Mouse (Mus musculus): ENCODE measurements around the gene Timm10. TPM values are rescaled to one million over a fixed set of nuclear protein-coding genes. Genes with fewer than 3 reads are reported as not detected.
"Not testable (repeated sequence)": the region's sequence is repeated elsewhere in the genome, so short reads cannot be mapped to it uniquely, and the experiment has no call there.

The Timm10 gene
- total RNA-seq (2017), result 11.3 to 21.0 TPM (median 16.2 TPM) in 3 replicates

DNA sequence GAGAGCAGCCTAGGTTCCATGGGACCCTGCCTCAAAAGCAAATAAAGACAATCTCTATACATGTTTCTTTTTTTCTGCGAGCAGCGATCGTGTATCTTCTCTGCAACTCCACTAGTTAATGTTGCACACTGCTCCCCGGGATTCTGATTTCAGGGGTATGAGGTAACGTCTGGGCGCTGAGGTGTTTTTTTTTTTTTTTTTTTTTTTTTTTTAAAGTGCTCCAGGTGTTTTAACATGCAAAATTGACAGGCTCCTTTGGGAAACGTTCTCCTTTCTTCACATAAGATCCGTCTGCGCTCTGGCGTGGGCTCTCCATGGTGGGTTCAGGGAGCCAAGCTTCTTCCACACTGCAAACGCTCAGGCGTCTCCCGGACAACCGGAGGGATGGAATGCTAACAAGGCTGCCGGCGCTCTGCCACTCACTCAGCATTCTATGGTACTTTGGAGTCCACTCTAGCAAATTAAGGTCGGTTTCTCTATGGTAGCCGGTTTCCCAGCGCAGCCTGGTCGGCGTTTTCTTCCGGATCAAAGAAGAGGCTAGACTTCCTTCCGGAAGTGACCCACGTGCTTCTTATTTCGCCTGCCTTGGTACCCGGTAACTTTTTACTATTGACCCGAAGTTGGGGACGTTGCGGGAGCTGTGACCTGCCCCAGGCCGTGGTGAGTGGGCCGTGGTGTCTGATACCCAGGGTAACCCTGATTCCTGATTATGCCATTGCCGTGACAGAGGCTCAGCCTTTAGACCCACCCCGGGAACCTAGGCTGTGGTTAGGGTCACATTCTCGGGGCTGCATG is at the start of gene Timm10:
TSS of gene Timm10 (plus strand) at position 510 of the 795 bp plus-strand sequence.
- ATAC-seq (replicated peaks; ENCODE audit: insufficient number of reproducible peaks, low FRiP score, low TSS enrichment, poor library complexity, severe bottlenecking), result peak; percentile 93

DNA sequence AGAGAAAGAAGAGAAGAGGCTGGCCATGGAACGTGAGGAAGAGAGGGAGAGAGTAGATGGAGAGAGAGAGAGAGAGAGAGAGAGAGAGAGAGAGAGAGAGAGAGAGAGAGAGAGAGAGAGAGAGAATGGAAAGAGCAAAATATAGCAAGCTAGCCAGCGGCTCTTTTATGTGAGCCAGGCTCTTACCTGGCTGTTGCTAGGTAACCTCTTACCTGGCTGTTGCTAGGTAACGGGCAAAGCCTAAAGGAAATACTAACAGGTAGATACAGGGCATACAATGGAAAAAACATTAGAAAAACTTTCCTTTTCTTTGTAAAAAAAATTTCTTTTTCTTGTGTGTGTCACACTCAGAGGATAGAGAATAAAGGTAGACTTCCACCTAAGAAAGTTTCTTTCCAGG is 49.1 kb upstream of the Timm10 start:
- no peak for ATAC-seq (replicated peaks; ENCODE audit: insufficient number of reproducible peaks, low FRiP score, low TSS enrichment, poor library complexity, severe bottlenecking)

DNA sequence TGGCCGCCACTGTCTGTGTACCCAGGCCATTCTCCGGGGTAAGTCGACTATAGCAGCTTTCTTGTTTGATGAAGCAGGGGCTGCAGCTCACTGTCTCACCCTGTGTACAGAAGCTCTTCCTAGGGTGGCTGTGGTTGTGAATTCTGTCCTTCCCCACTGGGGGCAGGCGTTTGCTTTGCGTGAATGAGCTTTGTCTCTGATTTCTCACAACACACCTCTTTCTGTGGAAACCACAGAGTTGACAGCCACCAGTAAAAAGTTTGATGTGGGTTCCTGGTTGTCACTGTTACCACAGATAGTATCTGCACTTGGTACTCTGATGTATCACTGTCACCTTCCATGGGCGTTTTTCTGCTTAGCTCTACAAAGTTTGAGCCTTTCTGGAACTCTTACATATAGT is 47.6 kb upstream of the Timm10 start:
- ATAC-seq (replicated peaks; ENCODE audit: insufficient number of reproducible peaks, low FRiP score, low TSS enrichment, poor library complexity, severe bottlenecking), result peak; percentile 53

DNA sequence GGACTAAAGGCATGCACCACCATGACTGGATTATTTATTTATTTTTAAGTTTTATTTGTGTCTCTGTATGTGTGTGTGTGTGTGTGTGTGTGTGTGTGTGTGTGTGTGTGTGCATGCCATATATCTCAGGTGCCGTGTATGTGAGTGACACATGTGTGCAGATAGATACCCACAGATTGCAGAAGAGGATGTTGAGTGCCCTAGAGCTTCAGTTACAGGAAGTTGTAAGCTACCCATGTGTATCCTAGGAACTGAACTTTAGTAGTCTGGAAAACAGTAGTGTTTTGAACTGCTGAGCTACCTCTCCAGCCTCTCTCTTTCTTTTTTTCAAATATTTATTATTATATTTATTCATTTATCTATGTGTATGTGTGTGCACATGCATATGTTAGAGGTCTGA is 43.5 kb upstream of the Timm10 start:
- ATAC-seq (replicated peaks; ENCODE audit: insufficient number of reproducible peaks, low FRiP score, low TSS enrichment, poor library complexity, severe bottlenecking), result no peak

DNA sequence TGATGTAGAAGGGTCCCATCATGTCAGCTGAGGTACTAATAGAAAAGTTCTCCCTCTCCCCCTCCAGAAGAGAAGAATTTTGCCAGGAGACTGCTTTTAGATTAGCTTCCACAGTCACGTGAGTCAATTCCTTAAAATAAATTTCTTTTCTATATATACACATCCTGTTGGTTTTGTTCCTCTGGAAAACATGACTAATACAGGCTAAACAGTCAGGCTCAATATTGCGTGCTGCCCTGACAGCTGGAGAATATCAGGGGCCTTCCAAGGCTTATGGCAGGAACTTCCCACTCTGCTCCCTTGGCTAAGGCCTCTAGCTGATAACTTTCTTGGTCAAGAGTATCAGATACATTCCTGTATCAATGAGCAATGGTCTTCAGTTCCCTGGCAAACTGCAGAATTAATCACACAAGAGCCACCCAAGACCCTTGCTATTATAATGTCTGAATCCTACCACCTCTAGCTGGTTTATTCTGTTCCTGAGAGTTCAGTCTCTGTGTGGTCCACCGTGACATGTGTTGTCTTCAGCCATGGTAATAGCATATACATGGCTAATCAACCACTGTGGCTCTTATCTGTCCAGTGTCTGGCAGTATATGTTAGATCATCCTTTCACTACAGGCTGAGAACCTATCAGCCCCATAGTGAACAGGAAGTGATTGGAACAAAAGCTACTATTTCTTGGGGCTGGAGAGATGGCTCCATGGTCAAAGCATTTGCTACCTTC is 42.8 kb upstream of the Timm10 start:
- no peak for ATAC-seq (replicated peaks; ENCODE audit: insufficient number of reproducible peaks, low FRiP score, low TSS enrichment, poor library complexity, severe bottlenecking)

DNA sequence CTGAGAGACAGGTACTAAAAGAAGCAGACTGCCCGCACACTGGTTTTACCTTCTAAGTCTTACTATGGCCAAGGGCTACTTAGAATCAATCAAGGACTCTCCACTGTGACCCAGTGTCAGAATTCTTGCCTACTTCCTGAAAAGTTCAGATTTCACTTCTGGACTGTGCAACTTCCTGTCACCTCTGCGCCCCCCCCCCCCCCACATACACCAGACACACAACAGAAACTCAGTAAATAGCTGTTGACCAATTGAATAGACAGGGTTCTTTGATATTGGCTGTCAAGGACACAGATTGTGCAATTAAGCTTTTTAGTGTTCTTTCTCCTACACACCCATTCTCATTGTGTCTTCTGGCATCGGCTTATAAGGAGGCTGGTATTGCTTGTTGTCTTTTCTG is 38.5 kb upstream of the Timm10 start:
- no peak for ATAC-seq (replicated peaks; ENCODE audit: insufficient number of reproducible peaks, low FRiP score, low TSS enrichment, poor library complexity, severe bottlenecking)

DNA sequence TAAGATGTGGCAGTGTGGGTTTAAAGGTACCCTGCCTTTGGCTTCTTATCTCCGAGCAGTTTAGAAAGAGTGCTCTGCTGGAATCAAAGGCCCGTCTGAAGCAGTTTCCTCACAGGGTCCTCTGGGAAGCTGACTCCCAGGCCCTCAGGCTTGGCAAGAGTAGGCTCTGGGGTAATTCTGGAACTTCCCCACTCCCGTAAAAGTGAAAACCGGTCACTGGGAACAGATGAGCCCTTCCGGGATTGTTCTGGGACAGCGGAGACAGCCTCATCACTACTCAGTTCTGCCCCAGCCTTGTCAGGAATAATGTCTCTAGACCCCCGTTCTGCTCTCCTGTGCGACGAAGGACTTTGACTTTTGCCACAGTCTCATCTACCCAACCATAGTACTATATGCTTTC is 36.4 kb upstream of the Timm10 start:
- no peak for ATAC-seq (replicated peaks; ENCODE audit: insufficient number of reproducible peaks, low FRiP score, low TSS enrichment, poor library complexity, severe bottlenecking)

DNA sequence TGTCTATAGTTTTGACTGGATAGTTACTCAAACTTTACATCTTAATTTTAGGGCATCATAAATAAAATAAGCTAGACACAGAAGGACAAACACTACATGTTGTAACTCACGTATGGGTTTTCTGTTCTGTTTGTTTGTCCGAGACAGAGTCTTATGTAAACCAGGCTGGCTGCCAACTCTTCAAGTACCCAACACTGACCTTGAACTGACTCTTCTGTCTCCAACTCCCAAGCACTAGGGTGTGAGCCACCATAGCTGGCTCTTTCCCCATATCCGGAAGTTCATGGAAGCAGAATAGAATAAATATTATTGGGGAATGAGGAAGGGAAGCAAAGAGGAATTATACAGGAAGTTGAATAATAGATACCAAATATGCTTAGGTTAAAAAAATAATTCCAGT is 34.3 kb upstream of the Timm10 start:
- no peak for ATAC-seq (replicated peaks; ENCODE audit: insufficient number of reproducible peaks, low FRiP score, low TSS enrichment, poor library complexity, severe bottlenecking)

DNA sequence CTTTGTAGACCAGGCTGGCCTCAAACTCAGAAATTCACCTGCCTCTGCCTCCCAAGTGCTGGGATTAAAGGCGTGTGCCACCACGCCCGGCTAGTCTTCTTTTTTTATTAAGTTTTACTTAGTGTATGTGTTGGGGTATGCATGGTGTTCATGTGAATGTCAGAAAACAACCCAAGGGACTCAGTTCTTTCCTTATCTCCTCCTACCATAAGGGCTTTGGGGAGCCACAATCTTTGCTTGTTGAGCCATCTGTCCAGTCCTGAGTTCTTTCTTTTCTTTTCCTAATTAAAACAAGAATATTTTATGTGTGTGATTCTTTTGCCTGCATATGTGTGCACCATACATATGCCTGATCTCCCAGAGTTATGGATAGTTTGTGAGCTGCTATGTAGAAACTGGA is 33.6 kb upstream of the Timm10 start:
- ATAC-seq (replicated peaks; ENCODE audit: insufficient number of reproducible peaks, low FRiP score, low TSS enrichment, poor library complexity, severe bottlenecking), result no peak

DNA sequence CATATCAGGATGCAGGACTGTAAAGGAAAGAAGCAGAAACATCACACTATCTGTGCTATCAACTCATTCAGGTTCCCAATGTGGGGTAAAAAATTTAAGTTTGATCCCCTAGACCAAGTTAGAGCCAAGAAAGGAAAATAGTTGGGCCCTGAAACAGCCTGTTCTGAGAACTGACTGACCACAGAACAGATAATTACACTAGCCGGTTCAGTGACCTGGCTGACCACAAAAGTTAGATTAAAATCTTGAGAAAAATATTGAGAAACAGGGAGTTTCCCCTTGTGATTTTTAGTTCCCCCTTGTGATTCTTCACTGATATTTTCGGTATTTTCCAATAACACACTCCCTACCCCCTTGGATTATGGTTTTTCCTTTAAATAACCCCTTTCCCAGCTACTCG is 32.9 kb upstream of the Timm10 start:
- no peak for ATAC-seq (replicated peaks; ENCODE audit: insufficient number of reproducible peaks, low FRiP score, low TSS enrichment, poor library complexity, severe bottlenecking)

DNA sequence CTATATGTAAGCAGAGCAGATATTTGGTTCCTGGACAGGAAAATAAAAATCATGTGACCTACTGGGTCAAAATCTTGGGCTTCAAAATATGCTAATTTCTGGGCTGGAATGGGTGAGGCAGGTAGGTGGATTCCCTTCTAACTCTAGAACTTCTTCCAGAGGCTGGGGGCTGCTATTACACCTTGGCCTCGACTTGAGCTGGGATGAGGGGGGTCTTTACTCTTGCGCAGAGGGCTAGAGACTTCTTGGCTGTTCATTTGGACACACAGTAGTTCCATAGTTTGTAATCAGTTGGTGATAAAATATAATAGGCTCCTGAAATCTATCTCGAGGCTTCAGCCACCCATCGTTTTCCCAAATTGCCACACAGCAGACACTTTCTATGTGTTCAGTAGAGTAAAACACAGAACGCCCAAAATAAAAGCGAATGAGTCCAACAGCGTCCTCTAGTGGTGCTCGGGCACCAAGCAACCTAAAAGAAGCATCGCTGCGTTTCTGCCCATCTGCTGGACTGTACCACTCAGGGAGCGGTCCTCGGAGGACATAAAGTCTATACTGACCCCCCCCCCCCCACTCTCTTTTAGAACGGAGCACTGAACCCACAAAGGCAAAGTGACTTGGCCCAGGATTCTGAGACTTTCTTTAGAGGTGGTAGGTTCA is 28.8 kb upstream of the Timm10 start:
- 0 out of 2 replicates have a peak, but pooled peaks have one; percentile 42 for ATAC-seq (replicated peaks; ENCODE audit: insufficient number of reproducible peaks, low FRiP score, low TSS enrichment, poor library complexity, severe bottlenecking)

DNA sequence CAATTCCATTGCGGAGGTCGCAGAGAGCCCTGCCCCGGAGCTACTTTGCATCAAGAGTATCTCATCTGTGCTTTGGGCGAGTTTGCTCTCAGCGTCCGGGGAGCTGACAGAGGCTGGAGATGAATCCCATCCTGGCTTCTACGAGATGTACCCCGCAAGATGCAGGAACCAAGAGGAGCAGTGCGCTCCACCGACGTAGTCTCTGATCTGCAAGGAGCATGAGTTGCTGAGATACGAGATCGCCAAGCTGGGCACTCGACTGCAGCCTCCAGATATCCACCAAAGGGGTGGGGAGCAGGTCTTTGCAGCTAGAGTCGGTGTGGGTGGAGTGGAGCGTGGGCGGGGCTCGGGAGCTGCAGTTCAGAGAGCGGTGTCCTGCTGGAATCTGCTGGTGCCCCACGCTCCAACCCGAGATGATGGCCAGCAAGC is 28.3 kb upstream of the Timm10 start, which contains the start of gene Ube2l6:
TSS of gene Ube2l6 (plus strand) at position 336 of the 429 bp plus-strand sequence.
- peak; percentile 37 for ATAC-seq (replicated peaks; ENCODE audit: insufficient number of reproducible peaks, low FRiP score, low TSS enrichment, poor library complexity, severe bottlenecking)

DNA sequence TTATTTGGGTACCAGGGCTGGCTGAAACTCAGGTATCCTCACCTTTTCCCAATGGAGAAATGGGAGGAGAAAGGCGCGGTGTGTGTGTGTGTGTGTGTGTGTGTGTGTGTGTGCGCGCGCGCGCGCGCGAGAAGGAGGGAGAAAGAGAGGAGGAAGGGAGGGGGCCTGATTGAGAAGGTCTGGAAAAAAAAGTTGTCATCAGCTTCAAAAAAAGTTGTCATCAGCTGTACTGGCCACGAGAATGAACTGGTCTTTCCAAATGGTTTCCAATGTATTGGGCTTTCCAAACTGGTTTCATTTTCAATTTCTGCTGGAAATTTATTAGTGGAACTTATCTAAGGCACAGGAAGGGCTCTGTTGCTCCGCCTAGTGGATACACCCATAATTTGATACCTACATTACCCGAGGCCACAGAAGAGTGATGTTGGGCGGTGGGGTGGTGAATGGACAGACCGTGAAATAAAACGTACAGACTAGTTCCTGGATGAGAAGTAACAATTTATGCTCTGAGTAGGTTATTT is 27.7 kb upstream of the Timm10 start:
- peak; percentile 65 for ATAC-seq (replicated peaks; ENCODE audit: insufficient number of reproducible peaks, low FRiP score, low TSS enrichment, poor library complexity, severe bottlenecking)

DNA sequence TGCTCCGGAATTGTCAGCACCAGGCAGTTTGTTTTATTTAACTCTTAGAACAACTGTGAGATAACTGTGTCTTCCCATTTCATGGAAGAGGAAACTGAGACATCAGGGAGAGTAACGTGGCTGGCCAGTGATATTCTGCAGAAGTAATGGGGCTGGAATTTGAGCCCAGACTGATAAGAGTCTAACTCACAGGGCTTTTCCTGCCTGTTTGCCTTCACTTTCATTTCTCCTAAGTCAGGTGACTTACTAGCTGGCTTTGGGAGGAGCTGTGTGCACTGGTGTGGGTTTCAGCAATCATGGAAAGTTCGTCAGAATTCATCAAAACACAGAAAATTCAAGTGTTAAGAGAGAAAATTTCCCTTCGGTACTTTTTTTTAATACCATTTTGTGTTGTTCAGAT is 26.5 kb upstream of the Timm10 start:
- ATAC-seq (replicated peaks; ENCODE audit: insufficient number of reproducible peaks, low FRiP score, low TSS enrichment, poor library complexity, severe bottlenecking), result no peak

DNA sequence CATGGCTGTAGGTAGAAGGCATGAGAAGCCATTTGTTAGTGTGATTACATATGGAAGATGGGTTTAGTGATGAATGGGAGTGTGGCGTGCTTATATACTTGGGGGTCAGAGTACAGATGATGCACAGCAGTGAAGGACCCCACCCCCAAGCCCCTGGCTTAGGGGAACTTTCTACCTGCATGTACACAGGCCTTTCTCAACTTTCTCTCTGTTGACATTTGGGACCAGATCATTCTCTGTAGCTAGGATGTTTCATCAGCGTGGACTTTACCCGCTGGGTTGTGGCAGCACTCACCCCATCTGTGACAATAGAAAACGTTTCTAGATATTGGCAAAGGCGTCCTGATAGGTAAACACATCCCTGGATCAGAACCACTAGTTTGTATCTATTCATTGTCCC is 25.6 kb upstream of the Timm10 start:
- not testable (repeated sequence) for ATAC-seq (replicated peaks; ENCODE audit: insufficient number of reproducible peaks, low FRiP score, low TSS enrichment, poor library complexity, severe bottlenecking)

DNA sequence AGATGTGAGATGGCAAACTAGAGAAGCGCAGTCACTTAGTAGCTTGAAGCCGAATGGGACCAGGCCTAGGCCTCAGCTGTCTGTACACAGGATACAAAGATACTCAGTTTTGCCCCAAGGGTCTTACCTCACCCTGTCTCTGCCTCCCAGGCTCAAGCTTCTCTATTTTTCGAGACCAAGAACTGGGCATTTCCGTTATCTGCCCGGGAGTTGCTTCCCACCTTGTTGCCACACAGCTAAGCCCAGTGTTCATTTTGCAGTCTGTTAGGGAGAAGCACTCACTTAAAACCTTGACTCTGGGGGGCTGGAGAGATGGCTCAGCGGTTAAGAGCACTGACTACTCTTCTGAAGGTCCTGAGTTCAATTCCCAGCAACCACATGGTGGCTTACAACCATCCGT is 22.8 kb upstream of the Timm10 start:
- no peak for ATAC-seq (replicated peaks; ENCODE audit: insufficient number of reproducible peaks, low FRiP score, low TSS enrichment, poor library complexity, severe bottlenecking)

DNA sequence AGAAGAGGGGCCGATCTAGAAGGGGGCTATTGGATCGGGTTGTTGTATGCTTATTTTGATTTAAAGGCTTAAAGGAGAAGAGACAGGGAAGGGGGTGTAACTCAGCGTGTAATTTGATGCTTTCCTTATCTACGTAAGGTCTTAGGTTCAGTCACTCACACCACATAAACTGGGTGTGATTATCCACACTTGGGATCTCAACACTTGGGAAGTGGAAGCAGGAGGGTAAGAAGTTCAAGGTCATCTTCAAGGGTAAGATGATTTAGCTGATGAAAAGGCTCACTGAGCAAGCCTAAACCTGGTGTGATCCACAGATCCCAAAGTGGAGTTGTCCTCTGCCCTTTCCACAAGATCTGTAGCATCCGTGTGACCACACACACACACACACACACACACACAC is 20.3 kb upstream of the Timm10 start:
- ATAC-seq (replicated peaks; ENCODE audit: insufficient number of reproducible peaks, low FRiP score, low TSS enrichment, poor library complexity, severe bottlenecking), result no peak

DNA sequence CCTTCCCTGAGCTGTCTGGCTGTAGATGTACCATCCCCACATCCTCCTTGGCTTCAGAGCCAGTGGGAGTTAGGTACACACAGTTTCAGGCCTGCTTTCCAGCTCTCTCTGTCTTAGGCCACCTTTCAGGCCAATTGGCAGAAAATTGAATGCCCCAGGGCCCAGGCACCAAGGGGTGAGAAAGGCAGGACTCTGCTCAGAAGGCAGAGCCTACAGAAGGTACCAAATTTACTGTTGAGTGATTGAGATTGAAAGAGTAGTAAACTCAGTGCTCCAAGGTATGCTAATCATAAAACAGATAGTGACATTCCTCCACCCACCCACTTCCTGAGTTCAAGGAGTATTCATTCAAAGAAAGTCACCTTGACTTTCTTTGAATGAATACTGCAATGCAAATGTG is 17.5 kb upstream of the Timm10 start:
- ATAC-seq (replicated peaks; ENCODE audit: insufficient number of reproducible peaks, low FRiP score, low TSS enrichment, poor library complexity, severe bottlenecking), result no peak

DNA sequence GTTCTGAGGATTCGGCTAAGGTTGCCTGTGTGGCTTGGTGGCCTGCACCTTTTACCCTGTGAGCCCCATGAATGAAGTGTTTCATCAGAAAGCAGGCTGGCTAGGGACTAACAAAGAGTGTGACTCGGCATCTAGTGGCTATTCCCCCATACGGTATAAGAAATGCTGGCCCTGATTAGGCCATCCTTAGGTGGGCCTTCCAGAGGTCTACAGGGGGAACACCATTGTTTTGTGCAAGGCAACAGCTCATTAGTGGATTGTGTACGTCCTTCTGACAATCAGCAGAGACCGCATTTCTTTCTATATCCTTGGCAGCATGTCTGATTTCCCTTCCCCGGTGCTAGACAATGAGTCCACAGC is 16.3 kb upstream of the Timm10 start:
- ATAC-seq (replicated peaks; ENCODE audit: insufficient number of reproducible peaks, low FRiP score, low TSS enrichment, poor library complexity, severe bottlenecking), result no peak

Data from monocyte, adult 5-6 weeks (primary cell).